Mouse (Mus musculus): ENCODE data around the gene Shisa6.
A peak's percentile ranks its signal among the peaks of the same experiment; 100 is the strongest.

The Shisa6 gene

GRCm38 (mm10) chr11:66236557-66236956, 289.2 kb downstream of the Shisa6 start:
- no peak for DNase-seq (ENCODE audit: low spot score in 2 of 2)

- DNase-seq (ENCODE audit: low spot score in 2 of 2) = no peak
Observed at GRCm38 (mm10) chr11:66232891-66233290, 292.9 kb downstream of the Shisa6 start.

DNA sequence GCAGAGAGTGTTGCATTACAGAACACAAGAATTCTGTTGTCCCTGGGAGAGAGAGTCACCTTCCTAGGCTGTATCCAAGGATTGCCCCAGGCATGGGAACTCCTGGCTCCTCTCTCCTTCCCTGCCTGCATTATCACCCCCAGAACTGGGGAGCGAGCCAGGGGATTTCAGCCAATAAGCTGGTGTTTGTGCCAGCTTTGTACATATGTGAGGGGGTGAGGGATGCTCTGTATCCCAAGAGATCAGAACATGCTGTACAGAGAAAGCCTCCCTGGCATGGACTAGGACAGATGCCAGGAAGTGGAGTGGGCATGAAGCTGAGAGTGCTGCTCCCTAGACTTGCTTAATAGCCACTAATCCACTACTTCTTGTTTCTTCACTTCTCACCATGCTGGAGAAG, 303.6 kb downstream of the Shisa6 start:
- DNase-seq (ENCODE audit: low spot score in 2 of 2) = peak; percentile 50 to 65

DNA sequence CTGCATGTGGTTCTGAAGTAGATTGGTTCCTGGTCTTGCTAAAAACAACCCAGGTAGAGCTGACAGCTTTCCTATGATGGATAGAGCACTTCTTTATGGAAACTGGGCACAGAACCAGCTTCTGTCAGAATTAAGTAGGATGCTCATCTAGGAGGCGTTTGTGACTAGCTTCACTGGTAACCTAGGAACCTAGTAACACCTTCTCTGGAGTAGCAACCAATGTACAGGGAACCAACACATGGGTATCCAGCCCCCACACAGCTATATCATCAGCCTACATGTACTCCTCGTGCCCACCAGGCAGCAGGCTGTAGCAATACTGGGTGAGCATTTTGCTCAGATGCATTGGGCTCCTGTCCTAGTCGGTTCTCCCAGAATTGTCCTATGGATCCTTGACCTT, 307.3 kb downstream of the Shisa6 start:
- DNase-seq (ENCODE audit: low spot score in 2 of 2) = peak; percentile 23 to 59

DNA sequence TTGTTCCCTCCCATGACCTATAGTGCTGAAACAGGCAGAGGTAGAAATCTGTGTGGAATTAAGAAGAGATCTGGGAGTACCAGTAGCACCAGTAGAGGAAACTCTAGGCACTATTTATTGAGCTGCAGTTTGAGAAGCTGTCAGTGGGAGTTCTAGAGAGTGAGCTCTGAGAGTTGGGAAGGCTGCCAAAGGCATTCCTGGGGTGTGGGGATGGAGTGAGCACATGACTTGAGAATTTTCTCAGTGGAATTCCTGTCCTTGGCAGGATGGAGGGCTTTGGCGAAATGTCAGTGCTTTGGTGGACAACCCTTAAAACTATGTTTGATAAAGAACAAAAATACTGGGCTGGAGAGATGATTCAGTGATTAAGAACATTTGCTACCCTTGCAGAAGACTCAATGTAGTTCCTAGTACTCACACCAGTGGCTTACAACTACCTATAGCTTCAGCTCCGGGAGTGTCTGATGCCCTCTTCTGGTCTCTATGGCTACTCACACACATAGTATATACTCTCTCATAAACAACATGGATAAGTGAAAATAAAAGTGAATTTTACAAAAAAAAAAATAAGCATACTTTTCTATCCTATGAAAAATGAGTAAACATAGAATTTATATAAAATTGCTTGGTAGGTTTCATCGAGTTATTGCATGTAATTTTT, 337.0 kb downstream of the Shisa6 start:
- peak; percentile 44 to 65 for DNase-seq (ENCODE audit: low spot score in 2 of 2)

DNA sequence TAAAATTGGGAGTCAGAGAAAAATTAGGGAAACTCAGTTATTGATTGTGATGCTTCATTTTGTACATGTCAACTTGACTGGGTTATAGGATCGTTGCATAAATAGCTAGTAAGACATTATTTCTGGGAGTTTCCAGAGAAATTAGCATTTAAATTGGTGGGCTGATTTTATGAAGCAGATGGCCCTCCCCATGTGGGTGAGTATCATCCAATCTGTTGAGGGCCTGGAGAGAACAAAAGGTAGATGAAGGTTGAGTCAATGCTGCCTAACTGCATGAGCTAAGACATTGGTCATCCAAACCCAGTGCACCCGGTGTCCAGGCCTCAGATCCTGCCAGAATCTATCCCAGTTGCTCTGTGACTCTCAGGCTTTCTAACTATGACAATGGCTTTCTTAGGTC, 337.6 kb downstream of the Shisa6 start:
- no peak for DNase-seq (ENCODE audit: low spot score in 2 of 2)

DNA sequence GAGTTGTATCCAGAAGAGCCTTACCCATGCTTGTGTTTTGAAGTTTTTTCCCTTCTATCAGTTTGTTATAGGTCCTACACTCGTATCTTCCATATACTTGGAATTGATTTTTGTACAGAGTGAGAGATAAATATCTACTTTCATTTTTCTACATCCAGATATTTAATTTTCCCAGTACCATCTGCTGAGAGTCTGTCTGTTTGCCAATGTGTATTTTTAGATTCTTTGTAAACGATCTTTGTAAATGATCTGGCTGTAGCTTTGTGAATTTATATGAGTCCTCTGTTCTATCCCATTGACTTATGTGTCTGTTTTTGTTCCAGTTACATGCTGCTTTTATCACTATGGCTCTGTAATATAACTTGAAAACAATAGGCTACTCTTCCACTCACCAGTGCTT, 348.0 kb downstream of the Shisa6 start:
- no peak for DNase-seq (ENCODE audit: low spot score in 2 of 2)

DNA sequence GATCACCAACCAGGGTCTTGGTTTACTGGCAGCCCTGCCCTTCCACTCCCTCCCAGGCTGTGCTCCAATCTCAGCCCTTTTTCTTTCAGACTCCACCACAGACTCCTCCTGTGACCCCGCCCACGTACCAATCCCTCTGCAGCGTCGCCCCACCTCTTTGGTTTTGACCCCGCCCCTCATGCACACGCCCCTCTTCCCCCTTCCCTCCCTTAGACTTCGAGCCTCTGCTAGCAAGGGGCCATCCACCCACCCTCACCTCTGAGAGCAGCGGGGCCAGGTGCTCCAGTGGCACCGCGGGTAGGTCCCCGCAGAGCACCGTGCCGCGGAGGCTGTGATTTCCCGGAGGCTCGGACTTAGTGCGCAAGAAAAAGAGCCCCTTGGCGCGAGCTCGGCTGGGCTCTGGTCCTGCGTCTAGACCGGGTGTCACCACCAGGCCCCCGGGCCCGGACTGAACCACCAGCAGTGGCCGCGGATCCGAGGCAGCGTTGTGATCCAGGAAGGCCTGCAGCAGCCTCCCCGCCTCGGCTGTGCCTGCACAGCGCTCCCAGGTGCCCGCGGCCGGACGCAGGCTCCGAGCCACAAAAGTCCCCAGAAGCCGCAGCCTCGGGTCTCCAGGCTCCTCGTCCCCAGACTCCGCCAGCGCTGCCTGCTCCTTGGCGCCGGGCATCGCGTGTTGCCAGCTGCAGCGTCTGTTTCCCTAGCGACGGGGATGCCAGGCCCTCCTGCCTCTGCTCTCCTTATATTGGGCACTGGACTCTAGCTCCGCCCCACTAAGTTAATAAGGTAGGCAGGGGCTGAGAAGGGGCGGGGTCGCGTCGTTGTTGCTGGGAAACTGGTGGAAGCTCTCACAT, 357.7 kb downstream of the Shisa6 start, which contains the start of gene Dnah9:
TSS of gene Dnah9 (minus strand) at position 751 of the 851 bp plus-strand sequence.
- peak; percentile 95 to 96 for DNase-seq (ENCODE audit: low spot score in 2 of 2)

DNA sequence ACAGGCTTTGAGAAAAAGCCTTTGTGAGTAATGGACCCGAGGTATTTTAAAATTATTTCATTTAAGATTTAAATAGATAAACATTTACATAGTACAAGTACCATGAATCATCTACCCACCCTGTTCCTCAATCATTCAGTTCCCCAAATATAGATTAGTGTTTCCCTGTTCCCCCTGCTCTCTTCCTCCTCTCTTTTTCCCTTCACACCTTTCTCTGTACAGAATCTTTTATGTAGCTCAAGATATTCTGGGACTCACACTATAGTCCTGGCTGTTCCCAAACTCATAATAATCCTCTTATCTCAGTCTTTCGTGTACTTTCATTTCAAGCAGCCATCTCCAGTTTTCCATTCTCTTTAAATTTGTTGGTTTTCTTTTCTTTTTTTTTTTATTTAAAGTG, 361.7 kb downstream of the Shisa6 start:
- no peak for DNase-seq (ENCODE audit: low spot score in 2 of 2)
